Mouse (Mus musculus) MEL (cell line): ENCODE data around the gene Olfr235. TPM values are rescaled to one million over a fixed set of nuclear protein-coding genes. Genes with fewer than 3 reads are reported as not detected.

Experiments used
- DNase-seq: peaks from one replicate; pipeline ENCODE4 v3.0.0; 2011; ENCODE audit warnings: low read depth, low spot score
- H3K27ac ChIP-seq: 2 replicates; pipeline ENCODE4 v1.5.1; 2012; ENCODE audit warnings: low read depth, mild to moderate bottlenecking, control low read depth, low read length, moderate library complexity; ENCODE audit not compliant: control insufficient read depth
- H3K27me3 ChIP-seq, 2 experiments: fragments of 150-350 bp in 1 of 2; sonication (generic) in 1 of 2; 2 replicates each; pipeline ENCODE4 v1.6.1; 2012; ENCODE audit warnings: low read length in 2 of 2, mild to moderate bottlenecking in 2 of 2, improper control_type of control experiment in 1 of 2, moderate library complexity in 1 of 2; ENCODE audit not compliant: insufficient read depth in 2 of 2, control insufficient read depth in 1 of 2
- H3K36me3 ChIP-seq, 2 experiments: 2 replicates each; pipeline ENCODE4 v1.6.1; 2012 to 2014; ENCODE audit warnings: low read length in 2 of 2, improper control_type of control experiment in 1 of 2, inconsistent platforms in 1 of 2, mild to moderate bottlenecking in 1 of 2; ENCODE audit not compliant: insufficient read depth in 2 of 2, control insufficient read depth in 1 of 2
- H3K4me1 ChIP-seq, 2 experiments: fragments of 150-350 bp in 1 of 2; sonication (generic) in 1 of 2; 2 replicates each; pipeline ENCODE4 v1.6.1; 2012; ENCODE audit warnings: low read length in 2 of 2, improper control_type of control experiment in 1 of 2, mild to moderate bottlenecking in 1 of 2; ENCODE audit not compliant: insufficient read depth in 2 of 2, control insufficient read depth in 1 of 2
- H3K4me3 ChIP-seq, 2 experiments: fragments of 150-350 bp in 1 of 2; sonication (generic) in 1 of 2; 2 replicates each; pipeline ENCODE4 v1.5.1; 2012; ENCODE audit warnings: low read depth in 2 of 2, low read length in 2 of 2, mild to moderate bottlenecking in 2 of 2, moderate library complexity in 2 of 2, control low read depth in 1 of 2, improper control_type of control experiment in 1 of 2; ENCODE audit not compliant: control insufficient read depth in 1 of 2, insufficient read depth in 1 of 2
- H3K79me2 ChIP-seq: 2 replicates; pipeline ENCODE4 v1.6.1; 2012; ENCODE audit warnings: mild to moderate bottlenecking, low read length, moderate library complexity; ENCODE audit not compliant: control insufficient read depth, poor library complexity, insufficient read depth
- H3K9ac ChIP-seq: 2 replicates; pipeline ENCODE4 v1.6.1; 2012; ENCODE audit warnings: low read depth, mild to moderate bottlenecking, control low read depth, low read length, moderate library complexity; ENCODE audit not compliant: control insufficient read depth, poor library complexity, severe bottlenecking
- H3K9me3 ChIP-seq: fragments of 150-350 bp; sonication (generic); replicated peaks from 2 replicates; pipeline ENCODE4 v1.6.1; 2012; ENCODE audit warnings: mild to moderate bottlenecking, low read length, improper control_type of control experiment, moderate library complexity; ENCODE audit not compliant: insufficient read depth
- BHLHE40 ChIP-seq: IDR thresholded peaks from 2 replicates; pipeline ENCODE4 v1.6.1; 2012; ENCODE audit warnings: low read depth, mild to moderate bottlenecking, inconsistent platforms, low read length, improper control_type of control experiment, borderline replicate concordance
- CHD2 ChIP-seq: IDR thresholded peaks from 2 replicates; pipeline ENCODE4 v1.6.1; 2011; ENCODE audit warnings: low read length, improper control_type of control experiment
- CTCF ChIP-seq, 3 experiments: IDR thresholded peaks in 2 of 3; conservative IDR thresholded peaks in 1 of 3; 2 replicates each; pipeline ENCODE4 v1.5.1; 2011 to 2012; ENCODE audit warnings: low read length in 3 of 3, low read depth in 2 of 3, mild to moderate bottlenecking in 2 of 3, improper control_type of control experiment in 1 of 3, inconsistent platforms in 1 of 3, mixed read lengths in 1 of 3, moderate library complexity in 1 of 3; ENCODE audit not compliant: control insufficient read depth in 1 of 3, insufficient read depth in 1 of 3, poor library complexity in 1 of 3, severe bottlenecking in 1 of 3
- E2F4 ChIP-seq: IDR thresholded peaks from 2 replicates; pipeline ENCODE4 v1.6.1; 2011; ENCODE audit warnings: low read depth, low read length, improper control_type of control experiment, borderline replicate concordance
- ELF1 ChIP-seq: IDR thresholded peaks from 2 replicates; pipeline ENCODE4 v1.6.1; 2014; ENCODE audit warnings: low read depth, mild to moderate bottlenecking, inconsistent platforms, low read length, improper control_type of control experiment, moderate library complexity
- EP300 ChIP-seq, 2 experiments: IDR thresholded peaks; 2 replicates each; pipeline ENCODE4 v1.6.1; 2011; ENCODE audit warnings: improper control_type of control experiment in 2 of 2, low read length in 2 of 2, low read depth in 1 of 2, mild to moderate bottlenecking in 1 of 2
- GABPA ChIP-seq: IDR thresholded peaks from 2 replicates; pipeline ENCODE4 v1.6.1; 2012; ENCODE audit warnings: low read depth, mild to moderate bottlenecking, inconsistent platforms, low read length, improper control_type of control experiment, moderate library complexity
- GATA1 ChIP-seq: IDR thresholded peaks from 2 replicates; pipeline ENCODE4 v1.6.1; 2011; ENCODE audit warnings: low read depth, low read length, improper control_type of control experiment
- HCFC1 ChIP-seq: IDR thresholded peaks from 2 replicates; pipeline ENCODE4 v1.6.1; 2012; ENCODE audit warnings: low read depth, mild to moderate bottlenecking, inconsistent platforms, low read length, improper control_type of control experiment, moderate library complexity
- MAFK ChIP-seq: IDR thresholded peaks from 2 replicates; pipeline ENCODE4 v1.6.1; 2011; ENCODE audit warnings: low read depth, mild to moderate bottlenecking, low read length, improper control_type of control experiment, borderline replicate concordance
- MAZ ChIP-seq: IDR thresholded peaks from 2 replicates; pipeline ENCODE4 v1.6.1; 2012; ENCODE audit warnings: low read depth, mild to moderate bottlenecking, inconsistent platforms, low read length, improper control_type of control experiment
- MXI1 ChIP-seq: IDR thresholded peaks from 2 replicates; pipeline ENCODE4 v1.6.1; 2011; ENCODE audit warnings: mild to moderate bottlenecking, low read depth, low read length, improper control_type of control experiment
- MYB ChIP-seq: IDR thresholded peaks from 2 replicates; pipeline ENCODE4 v1.6.1; 2011; ENCODE audit warnings: mild to moderate bottlenecking, low read depth, low read length, improper control_type of control experiment
- MYC ChIP-seq: IDR thresholded peaks from 2 replicates; pipeline ENCODE4 v1.6.1; 2011; ENCODE audit warnings: low read depth, mild to moderate bottlenecking, low read length, improper control_type of control experiment, moderate library complexity
- NELFE ChIP-seq: IDR thresholded peaks from 2 replicates; pipeline ENCODE4 v1.6.1; 2011; ENCODE audit warnings: low read depth, low read length, improper control_type of control experiment
- POLR2A ChIP-seq, 2 experiments: IDR thresholded peaks; 2 replicates each; pipeline ENCODE4 v1.6.1; 2011 to 2012; ENCODE audit warnings: low read length in 2 of 2, mild to moderate bottlenecking in 2 of 2, control low read depth in 1 of 2, improper control_type of control experiment in 1 of 2, low read depth in 1 of 2, moderate library complexity in 1 of 2; ENCODE audit not compliant: control insufficient read depth in 1 of 2, insufficient read depth in 1 of 2, poor library complexity in 1 of 2
- POLR2AphosphoS2 ChIP-seq: IDR thresholded peaks from 2 replicates; pipeline ENCODE4 v1.6.1; 2011; ENCODE audit warnings: low read length, improper control_type of control experiment
- POLR2AphosphoS5 ChIP-seq: IDR thresholded peaks from 2 replicates; pipeline ENCODE4 v1.6.1; 2012; ENCODE audit warnings: low read depth, borderline replicate concordance, mild to moderate bottlenecking, inconsistent platforms, low read length, moderate library complexity, mixed read lengths
- RCOR1 ChIP-seq: IDR thresholded peaks from 2 replicates; pipeline ENCODE4 v1.6.1; 2012; ENCODE audit warnings: low read depth, mild to moderate bottlenecking, inconsistent platforms, low read length, improper control_type of control experiment
- SIN3A ChIP-seq: IDR thresholded peaks from 2 replicates; pipeline ENCODE4 v1.6.1; 2012; ENCODE audit warnings: low read length, improper control_type of control experiment, inconsistent platforms
- SMC3 ChIP-seq: IDR thresholded peaks from 2 replicates; pipeline ENCODE4 v1.6.1; 2011; ENCODE audit warnings: low read depth, low read length, improper control_type of control experiment
- TAL1 ChIP-seq: IDR thresholded peaks from 2 replicates; pipeline ENCODE4 v1.6.1; 2012; ENCODE audit warnings: mild to moderate bottlenecking, inconsistent platforms, low read length, moderate library complexity, mixed read lengths
- TBP ChIP-seq: IDR thresholded peaks from 2 replicates; pipeline ENCODE4 v1.8.0; 2011; ENCODE audit warnings: low read depth, low read length, improper control_type of control experiment
- UBTF ChIP-seq: IDR thresholded peaks from 2 replicates; pipeline ENCODE4 v1.6.1; 2012; ENCODE audit warnings: low read depth, mild to moderate bottlenecking, inconsistent platforms, low read length, improper control_type of control experiment, moderate library complexity, borderline replicate concordance; ENCODE audit not compliant: insufficient read depth
- USF2 ChIP-seq, 2 experiments: IDR thresholded peaks; 2 replicates each; pipeline ENCODE4 v1.6.1; 2011 to 2012; ENCODE audit warnings: improper control_type of control experiment in 2 of 2, low read length in 2 of 2, borderline replicate concordance in 1 of 2, inconsistent platforms in 1 of 2, low read depth in 1 of 2, mild to moderate bottlenecking in 1 of 2; ENCODE audit not compliant: insufficient read depth in 1 of 2
- ZC3H11A ChIP-seq: IDR thresholded peaks from 2 replicates; pipeline ENCODE4 v1.6.1; 2012; ENCODE audit warnings: low read depth, mild to moderate bottlenecking, inconsistent platforms, low read length, improper control_type of control experiment
- ZKSCAN1 ChIP-seq: IDR thresholded peaks from 2 replicates; pipeline ENCODE4 v1.6.1; 2012; ENCODE audit warnings: low read depth, mild to moderate bottlenecking, inconsistent platforms, low read length, improper control_type of control experiment, moderate library complexity
- ZMIZ1 ChIP-seq: IDR thresholded peaks from 2 replicates; pipeline ENCODE4 v1.6.1; 2012; ENCODE audit warnings: low read depth, mild to moderate bottlenecking, inconsistent platforms, low read length, improper control_type of control experiment, moderate library complexity
- ZNF384 ChIP-seq: IDR thresholded peaks from 2 replicates; pipeline ENCODE4 v1.6.1; 2012; ENCODE audit warnings: low read depth, mild to moderate bottlenecking, inconsistent platforms, low read length, improper control_type of control experiment
- polyA plus RNA-seq, 2 experiments: library from polyadenylated mRNA; stranded (reverse) in 1 of 2; unstranded in 1 of 2; fragments of >175 nt in 1 of 2; fragments of >200 nt in 1 of 2; gene quantifications; 2 replicates each; pipeline versions ENCODE4 v1.2.1 to v1.2.4; 2012; ENCODE audit warnings: low replicate concordance in 2 of 2, low read depth in 1 of 2; ENCODE audit not compliant: insufficient read length in 2 of 2, insufficient read depth in 1 of 2, missing spikeins in 1 of 2
- total RNA-seq: library from RNA; depleted of rRNA; stranded (reverse); fragments of 300-350 nt; gene quantifications from 2 replicates; pipeline ENCODE4 v1.2.3, GENCODE M21; 2012

The Olfr235 gene
- total and polyA plus RNA-seq, 3 experiments = not detected

DNA sequence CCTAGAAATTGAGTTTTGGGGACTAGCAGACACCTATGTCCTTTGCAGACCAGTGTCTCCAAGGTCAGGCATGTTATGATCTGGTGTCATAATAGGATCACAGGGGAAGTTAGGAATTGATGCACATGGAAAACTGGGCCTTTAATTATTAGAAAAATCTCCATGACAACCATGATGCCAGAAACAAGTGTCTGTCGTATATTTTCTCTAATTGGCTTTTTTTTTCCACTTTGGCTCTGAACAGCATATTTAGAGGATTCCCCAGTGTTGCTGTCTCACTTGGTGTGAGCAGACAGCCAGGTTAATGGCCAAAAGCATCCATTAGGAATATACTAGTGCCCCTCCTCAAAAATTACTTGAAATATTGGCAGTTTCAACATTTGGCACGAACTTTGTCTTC is 18.7 kb downstream of the Olfr235 start, which contains the start of gene Olfr1434:
Olfr1434 (plus strand) TSS at position 301 of the 400 bp plus-strand sequence.
- Histone ChIP-seq H3K9me3 (no peaks in the 10 kb centered on the region), H3K79me2 (no peaks in the 10 kb centered on the region), H3K4me3 (no peak within 1 kb of the TSS), H3K9ac (no peak within 1 kb of the TSS), H3K27ac (no peak within 1 kb of the TSS), H3K27me3 (no peaks in the 10 kb centered on the region), H3K36me3 (no peaks in the 10 kb centered on the region), H3K4me1 (no peaks in the 10 kb centered on the region)
- no peak for DNase-seq
- TF ChIP-seq POLR2AphosphoS2 = no peak
- no peak for TF ChIP-seq GATA1
- TF ChIP-seq MAFK = no peak
- no peak for TF ChIP-seq ZKSCAN1
- no peak for TF ChIP-seq MAZ
- TF ChIP-seq CHD2 = no peak
- no peak for TF ChIP-seq ZNF384
- no peak for TF ChIP-seq TBP
- TF ChIP-seq HCFC1 = no peak
- TF ChIP-seq MYB = no peak
- no peak for TF ChIP-seq MYC
- TF ChIP-seq ELF1 = no peak
- no peak for TF ChIP-seq GABPA
- no peak for TF ChIP-seq BHLHE40
- TF ChIP-seq E2F4 = no peak
- TF ChIP-seq POLR2A (IDR thresholded peaks at IDR 0.05; ENCODE audit: control insufficient read depth in 1 of 2, insufficient read depth in 1 of 2, low read depth in 1 of 2, low read length in 2 of 2, poor library complexity in 1 of 2) = no peak
- no peak for TF ChIP-seq ZC3H11A
- no peak for TF ChIP-seq SMC3
- TF ChIP-seq USF2 (IDR thresholded peaks at IDR 0.05; ENCODE audit: borderline replicate concordance in 1 of 2, insufficient read depth in 1 of 2, low read depth in 1 of 2, low read length in 2 of 2) = no peak
- no peak for TF ChIP-seq ZMIZ1

- Histone ChIP-seq H3K36me3 (no peaks in the 10 kb centered on the region), H3K4me1 (no peaks in the 10 kb centered on the region), H3K79me2 (no peaks in the 10 kb centered on the region), H3K9ac (no peak overlapping the region), H3K9me3 (no peaks in the 10 kb centered on the region), H3K4me3 (no peak overlapping the region), H3K27ac (no peak overlapping the region), H3K27me3 (no peaks in the 10 kb centered on the region)
- DNase-seq = no peak
- TF ChIP-seq MXI1 = no peak
- TF ChIP-seq ZKSCAN1 = no peak
- TF ChIP-seq NELFE = no peak
- no peak for TF ChIP-seq CHD2
- no peak for TF ChIP-seq USF2 (IDR thresholded peaks at IDR 0.05; ENCODE audit: borderline replicate concordance in 1 of 2, insufficient read depth in 1 of 2, low read depth in 1 of 2, low read length in 2 of 2)
- TF ChIP-seq MAZ = no peak
- TF ChIP-seq GABPA = no peak
- no peak for TF ChIP-seq RCOR1
- no peak for TF ChIP-seq POLR2AphosphoS5
- TF ChIP-seq UBTF = no peak
- TF ChIP-seq EP300 (IDR thresholded peaks at IDR 0.05; ENCODE audit: low read depth in 1 of 2, low read length in 2 of 2) = no peak
- TF ChIP-seq TAL1 = no peak
- TF ChIP-seq CTCF (IDR thresholded peaks at IDR 0.05 in 2 of 3, conservative IDR thresholded peaks at IDR 0.05 in 1 of 3; ENCODE audit: control insufficient read depth in 1 of 3, insufficient read depth in 1 of 3, low read depth in 2 of 3, low read length in 3 of 3, poor library complexity in 1 of 3, severe bottlenecking in 1 of 3) = no peak
- no peak for TF ChIP-seq POLR2A (IDR thresholded peaks at IDR 0.05; ENCODE audit: control insufficient read depth in 1 of 2, insufficient read depth in 1 of 2, low read depth in 1 of 2, low read length in 2 of 2, poor library complexity in 1 of 2)
- TF ChIP-seq BHLHE40 = no peak
- TF ChIP-seq SIN3A = no peak
- no peak for TF ChIP-seq MYB
- no peak for TF ChIP-seq GATA1
Measured at GRCm38 (mm10) chr19:12292979-12293378, 32.1 kb downstream of the Olfr235 start.
